Mouse (Mus musculus): ENCODE results near the gene Glul.
"Not testable (repeated sequence)": the region's sequence is repeated elsewhere in the genome, so short reads cannot be mapped to it uniquely, and the experiment has no call there.

Glul gene

GRCm38 (mm10) chr1:153899731-153900380 is at the start of gene Glul, which contains the start of gene Teddm2:
Gene Glul, plus strand, starts transcription at chr1:153899944.
Gene Teddm2, minus strand, starts transcription at chr1:153900228.
- in situ Hi-C loops (cut with MboI, MseI), result loop anchor here (25.0 kb wide), 1 partner anchor 812 kb away; no protein-coding TSS in a partner anchor

GRCm38 (mm10) chr1:153852696-153853095 is 47.0 kb upstream of the Glul start:
- in situ Hi-C loops (cut with MboI, MseI), result not testable (repeated sequence)

- in situ Hi-C loops (cut with MboI, MseI), result no loop called here
These were observed 43.8 kb upstream of the Glul start for GRCm38 (mm10) chr1:153855946-153856345.

- in situ Hi-C loops (cut with MboI, MseI), result no loop called here
These were observed 25.7 kb upstream of the Glul start, which contains the start of gene Teddm1b for GRCm38 (mm10) chr1:153874045-153874444. Gene Teddm1b, plus strand, starts transcription at chr1:153874345.

- in situ Hi-C loops (cut with MboI, MseI), result loop anchor here (25.0 kb wide), 1 partner anchor 832 kb away; no protein-coding TSS in a partner anchor
These were observed 19.4 kb upstream of the Glul start for GRCm38 (mm10) chr1:153880391-153880790.

GRCm38 (mm10) chr1:153886024-153886633 is 13.6 kb upstream of the Glul start:
- in situ Hi-C loops (cut with MboI, MseI), result loop anchor here (25.0 kb wide), 1 partner anchor 826 kb away; no protein-coding TSS in a partner anchor

GRCm38 (mm10) chr1:153890121-153890520 is 9.6 kb upstream of the Glul start:
- in situ Hi-C loops (cut with MboI, MseI), result loop anchor here (5.0 to 25.0 kb wide), 3 partner anchors 227 to 822 kb away; no protein-coding TSS in a partner anchor

- in situ Hi-C loops (cut with MboI, MseI), result loop anchor here (5.0 to 25.0 kb wide), 3 partner anchors 226 to 821 kb away; no protein-coding TSS in a partner anchor
These were observed 8.3 kb upstream of the Glul start, which contains the start of gene Teddm1a for GRCm38 (mm10) chr1:153891442-153891841. Gene Teddm1a, plus strand, starts transcription at chr1:153891742.

GRCm38 (mm10) chr1:153893746-153894145 is 6.0 kb upstream of the Glul start:
- in situ Hi-C loops (cut with MboI, MseI), result loop anchor here (5.0 to 25.0 kb wide), 3 partner anchors 224 to 819 kb away; no protein-coding TSS in a partner anchor

- in situ Hi-C loops (cut with MboI, MseI), result loop anchor here (5.0 to 25.0 kb wide), 3 partner anchors 223 to 818 kb away; no protein-coding TSS in a partner anchor
These were observed 5.4 kb upstream of the Glul start for GRCm38 (mm10) chr1:153894201-153894893.

- in situ Hi-C loops (cut with MboI, MseI), result loop anchor here (5.0 to 25.0 kb wide), 3 partner anchors 222 to 817 kb away; no protein-coding TSS in a partner anchor
These were observed 4.8 kb upstream of the Glul start for GRCm38 (mm10) chr1:153894979-153895378.

GRCm38 (mm10) chr1:153897196-153897595 is 2.5 kb upstream of the Glul start:
- in situ Hi-C loops (cut with MboI, MseI), result loop anchor here (25.0 kb wide), 1 partner anchor 815 kb away; no protein-coding TSS in a partner anchor

GRCm38 (mm10) chr1:153898989-153899730 is 584 bp upstream of the Glul start:
- in situ Hi-C loops (cut with MboI, MseI), result loop anchor here (25.0 kb wide), 1 partner anchor 813 kb away; no protein-coding TSS in a partner anchor

- in situ Hi-C loops (cut with MboI, MseI), result no loop called here
These were observed 637 bp downstream of the Glul start for GRCm38 (mm10) chr1:153900381-153900780.

GRCm38 (mm10) chr1:153900860-153901730 is 1.4 kb downstream of the Glul start:
- in situ Hi-C loops (cut with MboI, MseI), result no loop called here

GRCm38 (mm10) chr1:153903006-153903405 is 3.3 kb downstream of the Glul start:
- in situ Hi-C loops (cut with MboI, MseI), result no loop called here

- in situ Hi-C loops (cut with MboI, MseI), result no loop called here
These were observed 4.5 kb downstream of the Glul start for GRCm38 (mm10) chr1:153904236-153904635.

GRCm38 (mm10) chr1:153905884-153906283 is 6.1 kb downstream of the Glul start:
- in situ Hi-C loops (cut with MboI, MseI), result no loop called here

- in situ Hi-C loops (cut with MboI, MseI), result no loop called here
These were observed 8.5 kb downstream of the Glul start for GRCm38 (mm10) chr1:153908208-153908607.

- in situ Hi-C loops (cut with MboI, MseI), result no loop called here
These were observed 9.0 kb downstream of the Glul start for GRCm38 (mm10) chr1:153908741-153909140.

Measured in T-helper 2 cell (primary cell).